Mouse (Mus musculus): Measurements from ENCODE around the gene Calhm1.
"Not testable (repeated sequence)": the region's sequence is repeated elsewhere in the genome, so short reads cannot be mapped to it uniquely, and the experiment has no call there.

Gene Calhm1

DNA sequence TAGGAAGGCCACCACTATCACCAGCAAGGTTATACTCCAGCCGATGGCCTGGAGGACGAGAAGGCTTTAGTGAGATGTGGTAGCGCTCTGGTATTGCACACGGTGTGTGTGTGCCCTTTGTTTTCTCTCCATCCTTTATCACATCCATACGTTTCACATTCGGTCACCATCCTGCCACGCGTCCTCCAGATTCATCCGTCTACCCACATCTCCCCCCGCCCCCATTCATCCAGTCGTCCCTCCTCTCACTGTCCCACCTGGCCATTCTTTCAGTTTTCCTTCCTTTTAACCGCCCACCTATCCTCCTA is 8.0 kb upstream of the Calhm1 start:
- DNase-seq (ENCODE audit: low spot score): no peak

DNA sequence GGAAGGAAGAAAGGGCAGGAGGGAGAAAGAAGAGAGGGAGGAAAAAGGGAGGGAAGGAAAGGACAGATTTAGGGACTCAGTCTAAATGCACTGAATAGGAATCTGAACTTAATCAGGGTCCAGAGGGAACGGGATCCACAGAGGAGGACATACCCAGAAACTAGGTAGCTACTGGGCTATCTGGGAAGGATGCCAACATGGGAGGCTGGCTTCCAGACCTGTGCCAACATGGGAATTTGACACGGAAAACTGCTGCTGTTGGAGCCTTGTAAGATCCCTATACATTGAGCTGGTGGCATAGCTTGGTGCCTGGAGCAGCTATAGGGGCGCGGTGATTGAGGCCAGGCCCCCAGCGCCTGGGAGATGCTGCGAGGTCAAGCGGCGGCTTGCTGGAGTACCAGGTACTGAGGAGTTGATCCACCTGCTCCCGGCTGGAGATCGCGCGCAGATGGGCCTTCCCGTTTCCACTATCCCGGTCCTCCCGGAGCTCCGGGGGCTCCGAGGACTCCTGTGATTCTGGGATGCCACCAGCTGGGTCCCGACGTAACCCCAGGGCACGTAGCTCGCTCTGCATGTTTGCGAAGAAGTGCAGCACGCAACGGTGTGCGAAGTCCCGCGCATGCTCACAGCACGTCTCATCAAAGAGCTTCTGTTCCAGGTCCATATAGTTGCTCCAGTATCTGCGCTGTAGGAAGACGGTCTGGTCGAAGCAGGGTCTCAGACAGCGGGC is 7.4 kb upstream of the Calhm1 start:
- no peak for DNase-seq (ENCODE audit: low spot score)

DNA sequence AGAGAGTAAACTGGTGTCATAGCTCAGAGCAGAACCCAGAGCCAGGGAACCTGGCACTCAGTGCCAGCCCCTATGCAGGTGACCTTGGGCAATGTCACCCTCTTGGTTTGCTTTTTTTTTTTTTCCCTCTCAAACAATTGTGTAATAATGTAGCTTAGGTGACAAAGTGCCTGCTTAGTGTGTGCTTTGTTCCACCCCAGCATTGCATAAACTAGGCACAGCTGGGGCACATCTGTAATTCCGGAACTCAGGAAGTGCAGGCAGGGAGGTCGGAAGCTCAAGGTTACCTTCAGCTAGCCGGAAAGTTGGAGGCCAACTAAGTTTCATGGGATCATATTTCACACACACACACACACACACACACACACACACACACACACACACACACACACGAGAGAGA is 5.8 kb upstream of the Calhm1 start:
- DNase-seq (ENCODE audit: low spot score): no peak

DNA sequence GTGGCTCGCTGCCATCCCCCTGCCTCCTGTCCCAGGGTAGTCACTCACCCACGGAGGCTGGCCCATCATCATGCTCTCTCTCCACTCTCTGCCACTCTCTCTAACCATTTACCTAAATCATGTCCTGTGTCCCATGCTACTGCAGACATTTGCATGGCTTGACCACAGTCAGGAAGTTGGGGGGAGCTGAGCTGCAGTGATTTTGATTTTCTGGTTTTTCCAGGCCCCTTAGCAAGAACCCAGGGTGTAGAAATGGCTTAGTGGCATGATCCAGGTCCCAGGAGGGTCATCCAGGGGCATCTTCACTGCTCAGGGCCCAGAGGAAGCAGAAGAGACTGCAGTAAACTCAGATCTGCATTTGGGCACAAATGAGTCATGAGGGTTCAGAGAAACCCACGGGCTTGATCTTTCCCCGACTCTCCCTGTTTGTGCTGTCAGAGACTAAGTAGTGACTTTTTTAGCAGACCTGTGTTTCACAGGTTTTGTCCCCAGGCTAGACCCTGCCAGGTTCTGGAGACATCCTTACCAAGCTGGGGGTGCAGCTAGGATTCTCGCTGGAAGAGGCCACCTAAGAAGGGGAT is 4.3 kb upstream of the Calhm1 start:
- DNase-seq (ENCODE audit: low spot score): no peak

DNA sequence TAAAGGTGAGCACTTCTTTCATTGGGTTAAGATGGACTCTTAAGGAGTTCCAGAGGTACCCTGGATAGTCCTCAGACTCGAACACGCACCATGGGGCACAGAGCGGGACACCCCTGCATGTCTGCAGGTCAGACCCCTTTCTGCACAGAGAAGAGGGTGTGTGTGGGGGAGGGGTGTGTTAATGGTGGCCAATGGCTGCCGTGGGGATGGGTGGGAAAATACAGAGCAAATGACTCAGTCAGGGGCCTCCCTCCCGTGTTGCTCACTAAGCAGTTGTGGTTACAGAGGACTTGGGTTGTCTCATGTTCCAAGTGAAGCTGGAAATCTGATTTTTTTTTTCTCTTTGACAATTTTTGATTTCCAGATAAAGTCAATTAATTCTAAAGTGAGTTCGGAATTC is 1.6 kb downstream of the Calhm1 start:
- DNase-seq (ENCODE audit: low spot score): no peak

DNA sequence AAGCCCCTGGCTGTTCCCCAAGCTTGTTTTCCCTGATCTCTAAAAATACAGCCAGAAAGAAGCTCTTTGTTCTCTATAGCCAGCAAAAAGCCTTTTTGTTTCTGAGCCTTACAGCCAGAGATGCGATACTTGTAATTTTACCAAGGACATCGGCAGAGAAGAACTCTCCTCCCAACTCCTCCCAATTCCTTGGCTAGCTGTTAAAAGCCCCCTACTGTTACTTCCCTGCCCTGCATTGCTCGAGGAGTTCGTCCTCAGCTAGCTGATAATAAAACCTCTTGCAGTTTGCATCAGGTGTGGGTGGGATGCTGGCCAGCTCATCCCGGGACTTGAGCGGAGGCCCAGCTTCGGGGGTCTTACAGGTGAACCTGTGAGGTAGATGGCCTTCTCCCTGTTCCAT is 4.4 kb downstream of the Calhm1 start:
- DNase-seq (ENCODE audit: low spot score): not testable (repeated sequence)

DNA sequence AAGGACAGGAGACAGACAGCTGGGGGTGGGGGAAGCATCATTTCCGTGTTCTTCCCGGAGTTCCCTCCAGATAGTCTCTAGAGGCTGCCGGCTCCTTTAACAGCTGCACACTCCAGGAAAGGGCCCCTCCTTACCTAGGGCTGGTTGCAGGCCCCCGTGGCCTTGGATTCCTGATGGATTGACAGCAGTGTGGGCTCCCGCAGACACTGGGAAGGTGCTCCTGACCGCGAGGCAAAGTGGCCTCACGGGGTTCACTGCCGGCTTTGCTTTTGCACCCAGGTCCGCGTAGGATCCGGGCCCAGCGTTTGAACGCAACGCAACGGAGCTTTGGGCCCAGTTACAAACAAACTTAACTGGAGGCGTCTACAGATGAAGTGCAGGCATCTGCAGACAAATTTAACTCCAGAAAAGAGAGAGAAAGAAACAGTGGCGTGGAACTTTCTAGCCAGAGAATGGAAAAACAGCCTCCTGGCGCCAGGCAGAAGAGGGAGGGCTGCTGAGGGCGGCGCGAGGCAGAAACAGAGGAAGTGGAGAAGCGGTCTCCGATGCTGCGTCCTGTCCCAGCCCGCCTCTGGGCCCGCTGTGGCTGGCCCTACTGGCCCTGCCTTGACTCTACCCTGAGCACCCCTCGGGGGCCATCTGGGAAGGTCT is 6.2 kb downstream of the Calhm1 start, which contains the start of gene Calhm2:
Calhm2 (minus strand) TSS at position 524 of the 651 bp plus-strand sequence.
- no peak for DNase-seq (ENCODE audit: low spot score)

DNA sequence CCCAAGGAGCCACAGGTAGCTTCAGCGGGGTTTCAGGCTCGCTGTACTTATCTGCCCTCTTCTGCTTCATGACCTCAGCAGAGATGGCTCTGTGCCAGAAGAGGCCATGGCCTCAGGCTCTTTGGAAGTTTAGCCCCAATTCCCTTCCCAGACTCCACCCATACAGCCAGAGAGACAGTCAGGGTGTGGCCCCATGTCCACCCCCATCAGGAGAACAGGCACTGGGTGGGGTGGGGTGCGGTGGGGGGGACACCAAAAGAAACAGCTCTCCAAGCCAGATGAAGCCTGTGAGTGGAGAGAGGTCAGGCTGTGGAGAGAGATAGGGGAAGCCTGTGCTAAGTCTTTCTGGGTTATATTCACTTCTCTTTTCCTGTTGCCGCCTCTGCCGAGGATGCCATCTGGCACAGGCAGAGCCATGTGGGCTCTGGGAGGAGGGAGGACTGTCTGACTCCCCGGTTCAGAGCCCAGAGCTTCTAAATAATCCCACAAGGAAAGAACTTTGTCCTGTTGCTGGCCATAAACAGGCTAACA is 6.9 kb downstream of the Calhm1 start:
- DNase-seq (ENCODE audit: low spot score): no peak

DNA sequence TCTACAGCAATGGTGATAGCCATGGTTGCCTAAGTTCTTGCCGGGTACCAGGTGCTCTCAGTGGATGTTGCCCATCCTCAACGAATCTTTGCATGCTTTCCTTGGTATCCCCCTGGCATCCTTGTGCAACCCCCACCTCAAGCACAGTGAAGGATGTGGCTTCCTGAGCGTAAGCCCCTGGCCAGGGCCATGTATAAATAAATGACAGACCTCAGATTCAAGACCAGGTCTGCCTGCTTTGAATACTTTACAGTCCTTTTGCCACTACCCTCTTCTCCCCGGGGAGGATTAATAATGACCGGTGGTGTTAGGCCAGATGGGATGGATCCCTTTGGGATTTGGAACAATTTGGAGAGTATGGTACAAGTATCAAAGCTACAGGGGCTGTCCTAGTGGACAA is 7.9 kb downstream of the Calhm1 start:
- no peak for DNase-seq (ENCODE audit: low spot score)

DNA sequence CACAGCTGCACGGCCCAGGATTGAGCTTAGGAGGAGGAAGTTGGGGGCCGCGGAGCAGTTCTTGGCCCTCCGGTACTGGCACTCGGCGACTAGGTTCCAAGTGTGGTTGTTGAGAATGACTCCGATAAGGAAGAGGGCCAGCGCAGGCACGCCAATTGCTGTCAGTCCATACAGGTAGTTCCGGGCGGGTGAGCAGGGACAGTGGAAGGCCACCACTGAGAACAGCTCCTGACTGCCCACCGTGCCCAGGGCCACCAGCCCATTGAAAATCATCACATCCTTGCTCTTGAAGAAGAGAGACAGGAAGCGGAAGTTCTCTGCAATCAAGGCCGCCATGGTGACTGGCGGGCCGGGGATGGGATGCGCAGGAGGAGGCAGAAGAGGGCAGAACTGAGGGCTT is 8.5 kb downstream of the Calhm1 start:
- DNase-seq (ENCODE audit: low spot score): no peak

DNA sequence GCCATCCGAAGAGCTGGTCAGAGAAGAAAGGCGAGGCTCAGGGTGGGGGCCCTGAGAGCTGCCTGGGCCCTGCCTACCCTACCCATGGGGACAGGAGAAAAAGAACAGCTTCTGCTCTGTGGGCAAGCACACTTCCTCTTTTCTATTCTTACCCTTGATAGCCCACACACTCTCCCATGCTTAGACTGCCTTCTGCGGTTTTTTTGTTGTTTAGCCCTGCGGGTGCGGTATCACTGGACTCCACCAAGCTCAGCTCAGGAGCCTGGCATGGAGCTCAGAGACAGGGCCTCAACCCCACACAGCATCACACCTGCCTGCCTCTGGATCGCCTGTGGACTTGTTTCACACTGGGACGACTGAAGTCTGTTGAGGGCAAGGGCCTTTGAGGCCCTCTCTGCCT is 10.9 kb downstream of the Calhm1 start:
- no peak for DNase-seq (ENCODE audit: low spot score)

DNA sequence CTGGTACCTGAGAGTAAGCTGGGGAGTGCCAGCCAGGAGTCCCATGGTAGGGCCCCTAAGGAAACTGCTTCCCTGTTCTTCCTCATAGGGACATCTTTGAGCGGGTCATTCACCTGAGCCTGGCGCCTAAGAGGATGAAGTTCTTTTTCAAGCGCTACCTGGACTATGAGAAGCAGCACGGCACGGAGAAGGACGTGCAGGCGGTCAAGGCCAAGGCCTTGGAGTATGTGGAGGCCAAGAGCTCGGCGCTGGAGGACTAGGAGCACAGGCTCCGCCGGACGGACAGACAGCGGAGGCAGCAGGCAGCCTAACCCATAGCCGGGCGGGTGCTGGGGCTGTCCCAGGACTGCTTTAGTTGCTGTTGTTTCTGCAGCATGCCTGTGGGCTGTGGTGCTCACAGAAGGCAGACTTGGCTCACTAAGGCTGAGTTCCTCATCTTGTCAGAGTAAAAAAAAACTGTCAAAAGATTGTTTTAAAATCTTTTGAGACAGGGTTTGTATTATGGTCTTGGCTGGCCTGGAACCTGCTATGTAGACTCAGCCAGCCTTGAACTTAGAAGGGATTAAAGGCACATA is 13.4 kb downstream of the Calhm1 start:
- no peak for DNase-seq (ENCODE audit: low spot score)

DNA sequence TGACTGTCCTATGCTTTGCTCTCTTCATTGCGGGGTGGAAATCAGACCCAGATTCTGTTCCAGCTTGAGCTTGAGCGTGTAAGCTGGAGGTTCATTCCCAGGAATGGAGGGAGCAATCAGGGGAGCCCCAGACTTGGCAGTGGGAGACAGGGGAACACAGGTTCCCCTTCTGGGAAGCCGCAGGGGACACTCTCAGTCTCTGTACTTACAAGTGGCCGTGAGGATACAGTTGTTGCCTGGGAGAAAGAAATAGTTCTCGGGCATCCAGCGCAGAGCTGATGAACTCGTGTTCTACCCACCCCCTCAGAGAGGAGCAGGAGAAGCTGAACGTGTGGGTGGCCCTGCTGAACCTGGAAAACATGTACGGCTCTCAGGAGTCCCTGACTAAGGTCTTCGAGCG is 15.2 kb downstream of the Calhm1 start:
- no peak for DNase-seq (ENCODE audit: low spot score)

DNA sequence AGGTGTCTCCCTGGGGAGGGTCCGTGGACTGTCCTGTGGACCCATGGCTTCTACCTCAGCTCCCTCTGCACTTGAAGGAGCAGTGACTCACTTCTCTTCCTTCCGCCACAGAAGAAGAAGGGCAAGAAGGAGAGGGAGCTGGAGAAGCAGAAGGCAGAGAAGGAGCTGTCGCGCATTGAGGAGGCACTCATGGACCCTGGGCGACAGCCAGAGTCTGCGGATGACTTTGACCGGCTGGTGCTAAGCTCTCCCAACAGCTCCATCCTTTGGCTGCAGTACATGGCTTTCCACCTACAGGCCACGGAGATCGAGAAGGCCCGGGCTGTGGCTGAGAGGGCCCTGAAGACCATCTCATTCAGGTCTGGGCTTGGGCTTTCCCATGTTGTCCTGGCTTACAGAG is 15.9 kb downstream of the Calhm1 start:
- no peak for DNase-seq (ENCODE audit: low spot score)

DNA sequence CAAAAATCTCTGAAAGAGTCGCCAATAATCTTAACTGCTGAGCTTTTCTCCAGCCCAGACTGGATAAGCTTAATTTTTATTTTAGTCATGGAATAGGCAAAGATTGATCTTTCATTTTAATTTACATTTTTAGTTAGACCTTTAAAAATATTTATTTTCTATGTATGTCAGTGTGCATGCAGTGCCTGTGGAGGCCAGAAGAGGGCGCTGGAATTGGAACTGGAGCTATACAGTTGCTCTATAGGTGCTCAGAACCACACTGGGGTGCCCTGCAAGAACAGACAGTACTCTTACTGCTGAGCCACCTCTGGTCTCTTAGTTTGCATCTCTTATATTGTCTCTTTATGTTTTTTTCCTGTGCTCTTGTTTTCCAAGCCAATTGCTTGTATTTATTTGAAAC is 21.3 kb downstream of the Calhm1 start:
- DNase-seq (ENCODE audit: low spot score): no peak

DNA sequence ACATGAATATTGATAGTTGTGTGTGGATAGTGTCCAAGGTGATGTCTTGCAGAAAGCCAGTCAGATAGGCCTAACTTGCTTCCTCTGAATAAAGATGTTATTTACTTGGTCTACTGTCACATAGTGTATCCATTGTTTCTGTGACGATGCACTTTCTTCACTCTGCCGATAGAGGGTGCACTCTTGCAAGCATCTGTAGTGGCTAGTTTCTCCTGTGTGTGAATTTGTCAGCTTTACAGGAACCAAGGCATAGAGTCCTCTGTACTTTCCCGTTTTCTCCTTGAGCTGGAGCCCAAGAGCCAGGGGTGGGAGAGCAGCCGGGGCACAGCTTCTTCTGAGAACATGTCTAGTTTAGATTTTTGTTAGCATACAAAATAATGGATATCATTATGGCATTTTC is 23.0 kb downstream of the Calhm1 start:
- no peak for DNase-seq (ENCODE audit: low spot score)

DNA sequence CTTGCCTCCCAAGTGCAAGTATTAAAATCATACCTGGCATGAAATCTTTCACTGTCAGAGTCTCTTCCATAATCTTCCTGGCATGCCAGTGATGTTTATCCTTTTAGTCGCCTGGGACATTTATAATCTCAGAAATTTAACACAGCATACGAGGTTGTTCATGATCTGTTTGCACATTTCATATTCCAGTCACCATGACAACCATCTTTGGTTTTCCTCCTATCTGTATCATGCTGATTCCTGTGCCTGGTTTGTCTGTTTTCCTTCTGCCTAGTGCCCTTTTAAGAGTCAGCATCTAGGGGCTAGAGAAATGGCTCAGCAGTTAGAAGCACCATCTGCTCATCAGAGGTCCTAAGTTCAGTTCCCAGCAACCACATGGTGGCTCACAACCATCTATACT is 25.4 kb downstream of the Calhm1 start:
- DNase-seq (ENCODE audit: low spot score): no peak

DNA sequence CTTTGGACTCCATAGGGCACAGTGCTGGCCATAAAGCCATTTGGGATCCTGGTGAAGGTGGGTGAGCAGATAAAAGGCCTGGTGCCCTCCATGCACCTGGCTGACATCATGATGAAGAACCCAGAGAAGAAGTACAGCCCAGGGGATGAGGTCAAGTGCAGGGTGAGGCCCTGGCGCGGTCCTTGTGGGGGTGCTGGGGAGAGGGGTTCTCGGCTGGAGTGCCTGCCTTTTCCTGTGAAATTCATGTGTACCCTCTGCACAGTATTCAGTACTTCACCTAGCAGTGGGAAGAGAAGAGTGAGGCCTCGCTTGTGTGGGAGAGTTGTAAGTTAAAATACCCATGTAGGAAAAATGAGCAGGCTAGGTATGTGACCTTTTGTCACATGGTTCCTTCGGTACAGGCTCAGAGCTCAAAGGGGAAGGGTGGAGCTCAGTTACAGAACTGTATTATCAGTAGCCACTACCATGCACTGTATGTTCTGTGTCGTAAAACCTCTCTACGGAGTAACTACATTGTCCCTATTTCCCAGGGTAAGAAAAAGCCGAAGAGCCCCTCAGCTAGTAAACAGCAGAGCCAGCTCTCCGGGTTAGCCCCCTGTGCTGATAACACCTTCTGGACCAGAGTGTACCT is 39.3 kb downstream of the Calhm1 start:
- DNase-seq (ENCODE audit: low spot score): no peak

DNA sequence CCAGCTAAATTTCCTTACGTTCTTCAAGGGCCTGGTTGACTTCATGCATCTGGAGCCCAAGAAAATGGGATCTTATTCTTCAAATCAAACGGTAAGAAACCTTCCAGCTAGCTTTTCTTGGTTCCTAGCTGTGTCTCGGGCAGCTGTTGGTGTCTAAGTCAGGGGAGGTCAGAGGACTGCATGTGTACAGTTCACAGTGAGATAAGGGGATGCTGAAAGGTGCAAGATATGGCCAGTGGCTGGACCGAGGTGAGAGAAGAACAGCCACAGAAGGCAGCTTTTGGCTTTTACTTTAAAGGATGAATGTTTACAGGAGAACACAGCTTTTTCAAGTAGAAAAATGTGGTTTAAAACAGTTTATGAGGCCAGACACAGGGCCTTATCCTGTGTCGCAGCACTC is 43.0 kb downstream of the Calhm1 start:
- DNase-seq (ENCODE audit: low spot score): no peak

Data from left cerebral cortex, adult 11 months (tissue).